14 mouse cellular contexts compared by ENCODE assay signal in the genomic region with DNA sequence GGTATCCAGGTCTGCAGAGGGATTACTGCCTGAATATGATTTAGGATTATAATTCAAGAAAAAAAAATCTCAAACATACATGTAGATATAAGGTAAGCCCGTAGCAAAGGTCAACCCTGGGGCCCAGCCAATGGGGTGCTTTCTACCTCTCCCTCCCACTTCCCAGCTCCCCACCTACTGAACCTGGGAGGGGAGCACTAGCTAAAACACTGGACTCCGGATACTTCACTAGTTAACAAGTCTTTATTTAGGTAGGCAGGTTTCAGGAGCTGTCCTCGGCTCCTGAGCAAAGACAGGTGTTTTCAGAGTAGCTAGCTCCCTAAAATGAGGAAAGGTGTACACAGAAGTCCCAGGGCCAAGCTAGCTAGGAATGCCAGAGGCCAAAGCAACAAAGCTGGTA. TPM values are rescaled to one million over a fixed set of nuclear protein-coding genes. Genes with fewer than 3 reads are reported as not detected.
DNase-seq lines count a peak whose midpoint lies in the region; ATAC-seq and TF ChIP-seq lines count a peak whose summit lies in the region.
"Had no signal": no experiment of that assay in that cellular context is flagged by ENCODE, and none has a peak within 500 bp of the region (broad histone marks: within the 10 kb centered on the region; RNA-seq: fewer than 3 reads in every experiment).

No protein-coding gene starts in this region.

- no peak for DNase-seq in layer of hippocampus, adult 2 months (ENCODE audit: low spot score in 2 of 2)
- no peak for DNase-seq in layer of hippocampus, postnatal 25 days (ENCODE audit: extremely low spot score in 1 of 2, low spot score in 1 of 2)
- no peak for DNase-seq in embryonic facial prominence, embryonic 14.5 days (ENCODE audit: low spot score)
- DNase-seq in left cerebral cortex, postnatal 25 days (ENCODE audit: low spot score in 2 of 2): no peak
- DNase-seq: adrenal gland, postnatal 25 days; embryo, embryonic 11 days; heart, postnatal 36 days; lung, postnatal 14 days; thymus, postnatal 25 days had no signal

- no peaks in the 10 kb centered on the region for H3K27me3 ChIP-seq in embryonic facial prominence, embryonic 14.5 days (replicated peaks; ENCODE audit: control insufficient read depth, insufficient read depth, low read length)
- H3K27me3 ChIP-seq in limb, embryonic 13.5 days: no peaks in the 10 kb centered on the region
- no peaks in the 10 kb centered on the region for H3K27me3 ChIP-seq in midbrain, embryonic 16.5 days (ENCODE audit: control insufficient read depth, insufficient read depth, low read depth, low read length)

- H3K36me3 ChIP-seq in embryonic facial prominence, embryonic 14.5 days (ENCODE audit: control insufficient read depth, insufficient read depth, low read length): peaks cover 25% of the 10 kb centered on the region
- peaks cover 25% of the 10 kb centered on the region for H3K36me3 ChIP-seq in limb, embryonic 13.5 days
- H3K36me3 ChIP-seq in midbrain, embryonic 16.5 days (ENCODE audit: control insufficient read depth, insufficient read depth, low read length): peaks cover 6% of the 10 kb centered on the region

- H3K4me1 ChIP-seq in embryonic facial prominence, embryonic 14.5 days (ENCODE audit: control insufficient read depth, insufficient read depth, low read length): peaks cover 10% of the 10 kb centered on the region; the same call in 1 of the 2 replicates
- H3K4me1 ChIP-seq in limb, embryonic 13.5 days: peaks cover 13% of the 10 kb centered on the region
- peaks cover 15% of the 10 kb centered on the region for H3K4me1 ChIP-seq in midbrain, embryonic 16.5 days (ENCODE audit: control insufficient read depth, insufficient read depth, low read length)

- no peaks in the 10 kb centered on the region for H3K9me3 ChIP-seq in embryonic facial prominence, embryonic 14.5 days (ENCODE audit: control insufficient read depth, low read length)
- H3K9me3 ChIP-seq in limb, embryonic 13.5 days: no peaks in the 10 kb centered on the region
- H3K9me3 ChIP-seq in midbrain, embryonic 16.5 days (replicated peaks; ENCODE audit: control insufficient read depth, low read length, poor library complexity, severe bottlenecking): no peaks in the 10 kb centered on the region
- H3K9me3 ChIP-seq: heart, embryonic 10.5 days had no signal

- intact Hi-C loops in left cerebral cortex, postnatal 25 days (cut with DNase I): no loop called here

- H3K4me2 ChIP-seq in embryonic facial prominence, embryonic 14.5 days (ENCODE audit: low read depth, low read length): 0 out of 2 replicates have a peak overlapping the region, but pooled peaks have one; percentile 95
- peak overlapping the region; percentile 95 for H3K4me2 ChIP-seq in limb, embryonic 13.5 days (replicated peaks)
- H3K4me2 ChIP-seq in midbrain, embryonic 16.5 days (ENCODE audit: low read length): no peak overlapping the region

- H3K9ac ChIP-seq in embryonic facial prominence, embryonic 14.5 days (ENCODE audit: low read depth, low read length): no peak overlapping the region
- no peak overlapping the region for H3K9ac ChIP-seq in limb, embryonic 13.5 days
- no peak overlapping the region for H3K9ac ChIP-seq in midbrain, embryonic 16.5 days (ENCODE audit: low read depth, low read length)

- 80% methylated on average over 3 of the region's 3 CpGs for WGBS in embryonic facial prominence, embryonic 14.5 days
- 78% methylated on average over 3 of the region's 3 CpGs for WGBS in limb, embryonic 13.5 days
- WGBS in midbrain, embryonic 16.5 days: 88% methylated on average over 3 of the region's 3 CpGs

- peak overlapping the region; percentile 88; the same call in 1 of the 2 replicates for H3K27ac ChIP-seq in layer of hippocampus, adult 2 months
- H3K27ac ChIP-seq in embryonic facial prominence, embryonic 14.5 days (replicated peaks; ENCODE audit: low read depth, low read length): no peak overlapping the region
- no peak overlapping the region for H3K27ac ChIP-seq in limb, embryonic 13.5 days
- peak overlapping the region; percentile 87 for H3K27ac ChIP-seq in midbrain, embryonic 16.5 days (ENCODE audit: low read length)

- no peak for ATAC-seq in embryonic facial prominence, embryonic 14.5 days (ENCODE audit: low read depth)
- ATAC-seq in limb, embryonic 13.5 days (ENCODE audit: low FRiP score, low read depth): no peak
- ATAC-seq in midbrain, embryonic 16.5 days: no peak
- ATAC-seq in CD4-positive, CD25-positive, alpha-beta regulatory T cell, adult 4 months: no peak

- H3K4me3 ChIP-seq in layer of hippocampus, adult 2 months: no peak overlapping the region
- H3K4me3 ChIP-seq in embryonic facial prominence, embryonic 14.5 days (ENCODE audit: low read depth, low read length): no peak overlapping the region
- H3K4me3 ChIP-seq in limb, embryonic 13.5 days: 0 out of 2 replicates have a peak overlapping the region, but pooled peaks have one; percentile 71
- H3K4me3 ChIP-seq in midbrain, embryonic 16.5 days (ENCODE audit: low read depth, low read length): no peak overlapping the region

- no peak for TF ChIP-seq CTCF in layer of hippocampus, adult 2 months (conservative IDR thresholded peaks at IDR 0.05)

RNA-seq across cellular contexts. Expression of gene Rps6kb2, which starts 0.9 kb away (rescaled TPM):
- total RNA-seq in layer of hippocampus, adult 2 months (2021): 10 to 100 TPM; 42.5 to 47.9 TPM
- 10 to 100 TPM; 27.8 to 43.9 TPM for total RNA-seq in layer of hippocampus, postnatal 25 days (2021)
- 34.1 and 43.2 TPM in 2 replicates for polyA plus RNA-seq in embryonic facial prominence, embryonic 14.5 days (2014; fragmentation: Nextera tagmentation; extraction: Ambion mirVana)
- 63.9 and 65.7 TPM in 2 replicates for polyA plus RNA-seq in limb, embryonic 13.5 days (2015; fragmentation: Nextera tagmentation; extraction: Ambion mirVana)
- polyA plus RNA-seq in midbrain, embryonic 16.5 days (2015; fragmentation: Nextera tagmentation; extraction: Ambion mirVana): 52.7 and 58.0 TPM in 2 replicates
- 10 to 100 TPM; 31.7 to 39.0 TPM for polyA plus RNA-seq in CD4-positive, CD25-positive, alpha-beta regulatory T cell, adult 4 months (2017; shearing (Covaris generic))
- total RNA-seq in left cerebral cortex, postnatal 25 days (2021): 10 to 100 TPM; 28.5 to 32.0 TPM

RNA-seq across cellular contexts. Expression of gene Ptprcap, which starts 10.7 kb away (rescaled TPM):
- 1 to 10 TPM; 1.0 to 2.5 TPM for total RNA-seq in layer of hippocampus, adult 2 months (2021)
- 1 to 10 TPM; 1.1 to 2.9 TPM for total RNA-seq in layer of hippocampus, postnatal 25 days (2021)
- polyA plus RNA-seq in embryonic facial prominence, embryonic 14.5 days (2014; fragmentation: Nextera tagmentation; extraction: Ambion mirVana): 5.1 and 6.7 TPM in 2 replicates
- polyA plus RNA-seq in limb, embryonic 13.5 days (2015; fragmentation: Nextera tagmentation; extraction: Ambion mirVana): 2.7 and 3.6 TPM in 2 replicates
- polyA plus RNA-seq in midbrain, embryonic 16.5 days (2015; fragmentation: Nextera tagmentation; extraction: Ambion mirVana): 0.28 TPM in 1 of 2 replicates, not detected in the other
- 100 to 1,000 TPM; 836 to 870 TPM for polyA plus RNA-seq in CD4-positive, CD25-positive, alpha-beta regulatory T cell, adult 4 months (2017; shearing (Covaris generic))
- 1 to 10 TPM; 1.1 to 2.0 TPM for total RNA-seq in left cerebral cortex, postnatal 25 days (2021)

RNA-seq across cellular contexts. Expression of gene Carns1, which starts 11.2 kb away (rescaled TPM):
- total RNA-seq in layer of hippocampus, adult 2 months (2021): 1 to 10 TPM; 6.6 to 8.9 TPM
- total RNA-seq in layer of hippocampus, postnatal 25 days (2021): 10 to 100 TPM in 1 of 2 experiments, 1 to 10 TPM in 1; 8.2 to 11.7 TPM
- 4.3 and 5.3 TPM in 2 replicates for polyA plus RNA-seq in embryonic facial prominence, embryonic 14.5 days (2014; fragmentation: Nextera tagmentation; extraction: Ambion mirVana)
- 2.2 and 2.5 TPM in 2 replicates for polyA plus RNA-seq in limb, embryonic 13.5 days (2015; fragmentation: Nextera tagmentation; extraction: Ambion mirVana)
- 5.2 and 6.7 TPM in 2 replicates for polyA plus RNA-seq in midbrain, embryonic 16.5 days (2015; fragmentation: Nextera tagmentation; extraction: Ambion mirVana)
- polyA plus RNA-seq in CD4-positive, CD25-positive, alpha-beta regulatory T cell, adult 4 months (2017; shearing (Covaris generic)): 10 to 100 TPM in 1 of 2 experiments, 1 to 10 TPM in 1; 9.4 to 11.9 TPM
- total RNA-seq in left cerebral cortex, postnatal 25 days (2021): 1 to 10 TPM; 6.6 to 8.7 TPM

RNA-seq across cellular contexts. Expression of gene Coro1b, which starts 15.7 kb away (rescaled TPM):
- total RNA-seq in layer of hippocampus, adult 2 months (2021): 10 to 100 TPM; 84.8 to 92.9 TPM
- total RNA-seq in layer of hippocampus, postnatal 25 days (2021): 10 to 100 TPM; 87.3 to 89.5 TPM
- 139 and 162 TPM in 2 replicates for polyA plus RNA-seq in embryonic facial prominence, embryonic 14.5 days (2014; fragmentation: Nextera tagmentation; extraction: Ambion mirVana)
- 137 and 146 TPM in 2 replicates for polyA plus RNA-seq in limb, embryonic 13.5 days (2015; fragmentation: Nextera tagmentation; extraction: Ambion mirVana)
- 102 and 119 TPM in 2 replicates for polyA plus RNA-seq in midbrain, embryonic 16.5 days (2015; fragmentation: Nextera tagmentation; extraction: Ambion mirVana)
- polyA plus RNA-seq in CD4-positive, CD25-positive, alpha-beta regulatory T cell, adult 4 months (2017; shearing (Covaris generic)): 100 to 1,000 TPM; 236 to 310 TPM
- 10 to 100 TPM; 75.6 to 82.8 TPM for total RNA-seq in left cerebral cortex, postnatal 25 days (2021)

RNA-seq across cellular contexts. Expression of gene Cabp4, which starts 20.3 kb away (rescaled TPM):
- total RNA-seq in layer of hippocampus, adult 2 months (2021): under 1 TPM in 1 of 2 experiments, not detected in 1; 0.17 TPM
- under 1 TPM in 1 of 2 experiments, not detected in 1; 0.20 TPM for total RNA-seq in layer of hippocampus, postnatal 25 days (2021)
- 0.12 TPM in 1 of 2 replicates, not detected in the other for polyA plus RNA-seq in embryonic facial prominence, embryonic 14.5 days (2014; fragmentation: Nextera tagmentation; extraction: Ambion mirVana)
- 0.05 and 0.13 TPM in 2 replicates for polyA plus RNA-seq in limb, embryonic 13.5 days (2015; fragmentation: Nextera tagmentation; extraction: Ambion mirVana)
- polyA plus RNA-seq in midbrain, embryonic 16.5 days (2015; fragmentation: Nextera tagmentation; extraction: Ambion mirVana): 0.24 and 0.48 TPM in 2 replicates
- polyA plus RNA-seq in CD4-positive, CD25-positive, alpha-beta regulatory T cell, adult 4 months (2017; shearing (Covaris generic)): under 1 TPM; 0.79 to 0.92 TPM
- total RNA-seq in left cerebral cortex, postnatal 25 days (2021): not detected
- total RNA-seq: left cerebral cortex, postnatal 36 days had no signal
- polyA plus RNA-seq: heart, embryonic 10.5 days had no signal

Comparison
In these comparisons a context has a peak if more than half of its experiments do, and no peak if none do; other contexts are left out.
1. H3K27ac ChIP-seq: peak in layer of hippocampus, adult 2 months (single experiment) and midbrain, embryonic 16.5 days (single experiment); none in embryonic facial prominence, embryonic 14.5 days (single experiment) and limb, embryonic 13.5 days (single experiment).
2. RNA of gene Ptprcap, which starts 10.7 kb away (polyA plus RNA-seq): 836 to 870 TPM in CD4-positive, CD25-positive, alpha-beta regulatory T cell, adult 4 months; 5.1 to 6.7 TPM in embryonic facial prominence, embryonic 14.5 days, 2.7 to 3.6 TPM in limb, embryonic 13.5 days and 0.28 TPM in midbrain, embryonic 16.5 days; every median in the first group is over 100 times any median in the second.